Mouse (Mus musculus) stomach, embryonic 14.5 days (tissue): ENCODE results near the gene Tnfsfm13. TPM values are rescaled to one million over a fixed set of nuclear protein-coding genes. Genes with fewer than 3 reads are reported as not detected.
"Not testable (repeated sequence)": the region's sequence is repeated elsewhere in the genome, so short reads cannot be mapped to it uniquely, and the experiment has no call there.

Experiments used
- ATAC-seq: fragments of 200-750 bp; cut with Nextera tagmentation; 2 replicates; pipeline ENCODE4 v1.8.0; 2017; ENCODE audit warnings: low read depth, moderate TSS enrichment; ENCODE audit not compliant: insufficient number of reproducible peaks, insufficient read depth, low FRiP score
- H3K27ac ChIP-seq: fragments of 300-500 bp; sonication (generic); 2 replicates; pipeline ENCODE4 v1.5.1; 2014; ENCODE audit warnings: mild to moderate bottlenecking, low read length, moderate library complexity, mixed read lengths
- H3K27me3 ChIP-seq: fragments of 300-500 bp; sonication (generic); 2 replicates; pipeline ENCODE4 v1.6.1; 2014; ENCODE audit warnings: low read length, control low read depth, mixed read lengths; ENCODE audit not compliant: control insufficient read depth, insufficient read depth
- H3K36me3 ChIP-seq: fragments of 300-500 bp; sonication (generic); 2 replicates; pipeline ENCODE4 v1.6.1; 2014; ENCODE audit warnings: mild to moderate bottlenecking, control low read depth, low read length, moderate library complexity, mixed read lengths; ENCODE audit not compliant: control insufficient read depth, insufficient read depth
- H3K4me1 ChIP-seq: fragments of 300-500 bp; sonication (generic); 2 replicates; pipeline ENCODE4 v1.6.1; 2014; ENCODE audit warnings: low read length, control low read depth, mixed read lengths; ENCODE audit not compliant: control insufficient read depth, insufficient read depth
- H3K4me2 ChIP-seq: fragments of 300-500 bp; sonication (generic); replicated peaks from 2 replicates; pipeline ENCODE4 v1.6.1; 2014; ENCODE audit warnings: low read depth, low read length, control low read depth
- H3K4me3 ChIP-seq: fragments of 300-500 bp; sonication (generic); 2 replicates; pipeline ENCODE4 v1.5.1; 2014; ENCODE audit warnings: low read depth, low read length, control low read depth
- H3K9ac ChIP-seq: fragments of 300-500 bp; sonication (generic); replicated peaks from 2 replicates; pipeline ENCODE4 v1.6.1; 2014; ENCODE audit warnings: low read depth, mild to moderate bottlenecking, control low read depth, low read length, moderate library complexity, mixed read lengths
- H3K9me3 ChIP-seq: fragments of 300-500 bp; sonication (generic); 2 replicates; pipeline ENCODE4 v1.6.1; 2016; ENCODE audit warnings: low read depth, low read length, control low read depth; ENCODE audit not compliant: control insufficient read depth
- WGBS: fragments of 180-500 bp; shearing (Covaris S2); extraction: QIAGEN DNeasy Blood & Tissue Kit; methylation state at CpG from one replicate; pipeline ENCODE4 v1.1.7; 2014; 5-methylcytosine and 5-hydroxymethylcytosine counted together
- polyA plus RNA-seq: library from polyadenylated mRNA; unstranded; fragments of >200 nt; fragmentation: Nextera tagmentation; extraction: Ambion mirVana; gene quantifications from 2 replicates; pipeline ENCODE4 v1.2.1, GENCODE M21; 2014

Tnfsfm13 gene
- polyA plus RNA-seq, 1 experiment from 2014 or later: 5.5 TPM

- no peak overlapping the region for H3K27ac ChIP-seq
Observed at GRCm38 (mm10) chr11:69708614-69709265, 12.8 kb upstream of the Tnfsfm13 start.

DNA sequence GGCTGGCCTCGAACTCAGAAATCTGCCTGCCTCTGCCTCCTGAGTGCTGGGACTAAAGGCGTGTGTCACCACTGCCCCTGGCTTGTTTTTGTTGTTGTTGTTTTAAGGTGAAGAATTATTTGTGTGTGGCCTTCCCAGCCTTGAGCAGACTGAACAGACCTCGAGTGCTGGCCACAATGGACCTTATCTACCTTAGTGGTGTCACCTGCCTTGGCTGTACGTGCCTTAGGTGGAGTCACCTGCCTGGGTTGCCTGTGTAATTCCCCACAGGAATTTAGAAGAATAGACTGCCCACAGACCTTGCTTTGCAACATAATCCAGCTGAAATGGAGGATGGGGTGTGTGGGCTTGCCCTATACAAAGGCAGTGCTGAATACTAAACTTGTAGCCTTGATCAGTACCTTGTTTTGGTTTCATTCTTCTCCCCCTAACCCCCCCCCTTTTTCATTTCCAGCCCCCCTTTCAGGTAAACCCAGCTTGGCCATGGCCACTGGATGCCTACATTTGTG, 12.0 kb upstream of the Tnfsfm13 start:
- H3K4me1 ChIP-seq: no peaks in the 10 kb centered on the region
- H3K27me3 ChIP-seq: no peaks in the 10 kb centered on the region
- 80% methylated on average over 4 of the region's 4 CpGs for WGBS
- H3K36me3 ChIP-seq: no peaks in the 10 kb centered on the region
- no peak overlapping the region for H3K27ac ChIP-seq
- no peak overlapping the region for H3K9ac ChIP-seq
- no peak overlapping the region for H3K4me3 ChIP-seq
- no peak overlapping the region for H3K4me2 ChIP-seq
- no peaks in the 10 kb centered on the region for H3K9me3 ChIP-seq
- ATAC-seq: no peak

More at GRCm38 (mm10) chr11:69708614-69709265, 12.8 kb upstream of the Tnfsfm13 start:
- Histone ChIP-seq H3K9ac (no peak overlapping the region), H3K27me3 (no peaks in the 10 kb centered on the region), H3K4me3 (no peak overlapping the region), H3K4me2 (no peak overlapping the region), H3K9me3 (no peaks in the 10 kb centered on the region), H3K4me1 (no peaks in the 10 kb centered on the region), H3K36me3 (no peaks in the 10 kb centered on the region)
- WGBS: 80% methylated on average over 3 of the region's 3 CpGs
- ATAC-seq: no peak

GRCm38 (mm10) chr11:69707480-69707847, 11.6 kb upstream of the Tnfsfm13 start:
- Histone ChIP-seq H3K4me2 (no peak overlapping the region), H3K4me1 (no peaks in the 10 kb centered on the region), H3K27ac (no peak overlapping the region), H3K36me3 (no peaks in the 10 kb centered on the region), H3K4me3 (no peak overlapping the region), H3K27me3 (no peaks in the 10 kb centered on the region), H3K9ac (no peak overlapping the region), H3K9me3 (no peaks in the 10 kb centered on the region)
- WGBS: 91% methylated on average over 4 of the region's 4 CpGs
- ATAC-seq: no peak

- no peak overlapping the region for H3K4me2 ChIP-seq
- 44% methylated on average over 6 of the region's 6 CpGs for WGBS
- no peaks in the 10 kb centered on the region for H3K36me3 ChIP-seq
- H3K27me3 ChIP-seq: no peaks in the 10 kb centered on the region
- no peak overlapping the region for H3K4me3 ChIP-seq
- no peaks in the 10 kb centered on the region for H3K9me3 ChIP-seq
- no peak overlapping the region for H3K9ac ChIP-seq
- no peak overlapping the region for H3K27ac ChIP-seq
- H3K4me1 ChIP-seq: no peaks in the 10 kb centered on the region
- no peak for ATAC-seq
Observed at GRCm38 (mm10) chr11:69706775-69707479, 11.0 kb upstream of the Tnfsfm13 start.

DNA sequence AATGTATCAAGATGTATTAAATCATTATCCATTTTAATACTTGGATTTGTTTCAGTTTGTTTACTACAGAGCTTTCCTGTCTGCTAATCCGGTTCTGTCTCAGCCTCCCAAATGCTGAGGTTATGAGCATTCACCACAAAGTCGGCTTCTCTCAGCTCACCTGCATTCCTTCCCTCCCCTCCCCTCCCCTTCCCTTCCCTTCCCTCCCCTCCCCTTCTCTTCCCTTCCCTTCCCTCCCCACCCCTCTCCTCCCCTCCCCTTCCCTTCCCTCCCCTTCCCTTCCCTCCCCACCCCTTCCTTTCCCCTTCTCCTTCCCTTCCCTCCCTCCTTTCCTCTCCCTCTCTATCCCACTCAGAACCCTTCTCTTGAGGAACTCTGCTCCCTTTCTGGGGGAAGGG, 8.7 kb upstream of the Tnfsfm13 start:
- Histone ChIP-seq H3K4me1 (no peaks in the 10 kb centered on the region), H3K9ac (no peak overlapping the region), H3K27ac (no peak overlapping the region), H3K4me3 (no peak overlapping the region), H3K36me3 (no peaks in the 10 kb centered on the region), H3K9me3 (no peaks in the 10 kb centered on the region), H3K27me3 (no peaks in the 10 kb centered on the region), H3K4me2 (no peak overlapping the region)
- ATAC-seq: no peak
- WGBS: 25% methylated on average over 2 of the region's 2 CpGs

- Histone ChIP-seq H3K36me3 (no peaks in the 10 kb centered on the region), H3K27ac (no peak overlapping the region), H3K27me3 (no peaks in the 10 kb centered on the region), H3K4me1 (no peaks in the 10 kb centered on the region), H3K4me2 (no peak overlapping the region), H3K4me3 (no peak overlapping the region), H3K9me3 (no peaks in the 10 kb centered on the region), H3K9ac (no peak overlapping the region)
- WGBS: 58% methylated on average over 8 of the region's 8 CpGs
- ATAC-seq: no peak
Observed at GRCm38 (mm10) chr11:69703814-69704612, 8.1 kb upstream of the Tnfsfm13 start.

DNA sequence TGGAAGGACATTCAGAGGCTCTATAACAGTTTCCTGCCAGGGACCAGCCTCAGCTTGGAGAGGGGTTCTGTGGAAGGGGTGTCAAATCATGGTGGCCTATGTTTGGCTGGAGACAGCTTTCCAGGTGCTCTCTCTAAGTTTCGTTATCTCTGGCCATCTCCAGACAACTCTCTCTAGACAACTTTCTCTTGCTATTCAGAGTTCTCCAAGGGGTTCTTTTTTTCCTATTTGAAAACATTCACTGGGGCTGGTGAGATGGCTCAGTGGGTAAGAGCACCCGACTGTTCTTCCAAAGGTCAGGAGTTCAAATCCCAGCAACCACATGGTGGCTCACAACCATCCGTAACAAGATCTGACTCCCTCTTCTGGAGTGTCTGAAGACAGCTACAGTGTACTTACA, 7.5 kb upstream of the Tnfsfm13 start:
- H3K36me3 ChIP-seq, H3K27me3 ChIP-seq, H3K27ac ChIP-seq, H3K4me3 ChIP-seq, H3K4me1 ChIP-seq, ATAC-seq, H3K4me2 ChIP-seq, H3K9ac ChIP-seq, H3K9me3 ChIP-seq: not testable (repeated sequence)
- WGBS: 55% methylated on average over 2 of the region's 3 CpGs

GRCm38 (mm10) chr11:69702886-69703285, 7.0 kb upstream of the Tnfsfm13 start:
- WGBS: 95% methylated on average over 10 of the region's 10 CpGs
- H3K4me1 ChIP-seq, H3K9ac ChIP-seq, ATAC-seq, H3K4me3 ChIP-seq, H3K9me3 ChIP-seq, H3K36me3 ChIP-seq, H3K27ac ChIP-seq, H3K27me3 ChIP-seq, H3K4me2 ChIP-seq: not testable (repeated sequence)
